Mouse (Mus musculus) hindbrain, embryonic 15.5 days (tissue): ENCODE data around the gene Jph4. TPM values are rescaled to one million over a fixed set of nuclear protein-coding genes. Genes with fewer than 3 reads are reported as not detected.

Experiments
- ATAC-seq: fragments of 200-750 bp; cut with Nextera tagmentation; 2 replicates; pipeline ENCODE4 v1.8.0; 2017; ENCODE audit warnings: low read depth, moderate number of reproducible peaks, moderate TSS enrichment; ENCODE audit not compliant: low FRiP score
- H3K27ac ChIP-seq: fragments of 300-500 bp; sonication (generic); replicated peaks from 2 replicates; pipeline ENCODE4 v1.5.1; 2015; ENCODE audit warnings: mild to moderate bottlenecking, inconsistent platforms
- H3K27me3 ChIP-seq: fragments of 300-500 bp; sonication (generic); 2 replicates; pipeline ENCODE4 v1.6.1; 2015; ENCODE audit warnings: control low read depth, inconsistent platforms
- H3K36me3 ChIP-seq: fragments of 300-500 bp; sonication (generic); 2 replicates; pipeline ENCODE4 v1.6.1; 2015; ENCODE audit warnings: control low read depth, inconsistent platforms
- H3K4me1 ChIP-seq: fragments of 300-500 bp; sonication (generic); replicated peaks from 2 replicates; pipeline ENCODE4 v1.6.1; 2015; ENCODE audit warnings: control low read depth, inconsistent platforms
- H3K4me2 ChIP-seq: fragments of 300-500 bp; sonication (generic); 2 replicates; pipeline ENCODE4 v1.6.1; 2015; ENCODE audit warnings: moderate library complexity, mild to moderate bottlenecking, inconsistent platforms
- H3K4me3 ChIP-seq: fragments of 300-500 bp; sonication (generic); 2 replicates; pipeline ENCODE4 v1.5.1; 2015; ENCODE audit warnings: mild to moderate bottlenecking, inconsistent platforms
- H3K9ac ChIP-seq: fragments of 300-500 bp; sonication (generic); 2 replicates; pipeline ENCODE4 v1.6.1; 2015; ENCODE audit warnings: inconsistent platforms
- H3K9me3 ChIP-seq: fragments of 300-500 bp; sonication (generic); 2 replicates; pipeline ENCODE4 v1.6.1; 2016; ENCODE audit warnings: control low read depth, inconsistent platforms
- WGBS: fragments of 180-500 bp; shearing (Covaris S2); methylation state at CpG from one replicate; pipeline ENCODE4 v1.1.7; 2015; 5-methylcytosine and 5-hydroxymethylcytosine counted together
- polyA plus RNA-seq: library from polyadenylated mRNA; unstranded; fragments of >200 nt; fragmentation: Nextera tagmentation; extraction: Ambion mirVana; gene quantifications from 2 replicates; pipeline ENCODE4 v1.2.1, GENCODE M21; 2015

Gene Jph4
- polyA plus RNA-seq, 1 experiment from 2014 or later = 40.7 TPM

- ATAC-seq = no peak
- peak overlapping the region; percentile 39 for H3K4me3 ChIP-seq
- H3K4me1 ChIP-seq = peaks cover 55% of the 10 kb centered on the region
- H3K27me3 ChIP-seq = no peaks in the 10 kb centered on the region
- peak overlapping the region; percentile 95 for H3K4me2 ChIP-seq
- peak overlapping the region; percentile 52 for H3K9ac ChIP-seq
- WGBS = 7% methylated on average over 7 of the region's 7 CpGs
- H3K9me3 ChIP-seq = no peaks in the 10 kb centered on the region
- peak overlapping the region; percentile 82 for H3K27ac ChIP-seq
- H3K36me3 ChIP-seq = no peaks in the 10 kb centered on the region
Observed at GRCm38 (mm10) chr14:55105386-55105785, 11.3 kb downstream of the Jph4 start.

- Histone ChIP-seq H3K4me3 (no peak overlapping the region), H3K9ac (no peak overlapping the region), H3K27me3 (no peaks in the 10 kb centered on the region), H3K4me2 (no peak overlapping the region), H3K9me3 (no peaks in the 10 kb centered on the region), H3K4me1 (peaks cover 45% of the 10 kb centered on the region), H3K36me3 (no peaks in the 10 kb centered on the region), H3K27ac (no peak overlapping the region)
- no peak for ATAC-seq
- 89% methylated on average over 18 of the region's 18 CpGs for WGBS
Observed at GRCm38 (mm10) chr14:55104365-55104764, 12.4 kb downstream of the Jph4 start.

GRCm38 (mm10) chr14:55102253-55102785 is 14.4 kb downstream of the Jph4 start:
- WGBS = 84% methylated on average over 15 of the region's 15 CpGs

GRCm38 (mm10) chr14:55101592-55101991 is 15.1 kb downstream of the Jph4 start:
- Histone ChIP-seq H3K4me2 (no peak overlapping the region), H3K4me3 (no peak overlapping the region), H3K4me1 (peaks cover 33% of the 10 kb centered on the region), H3K27ac (no peak overlapping the region), H3K9me3 (no peaks in the 10 kb centered on the region), H3K9ac (no peak overlapping the region), H3K36me3 (no peaks in the 10 kb centered on the region; the same call in 1 of the 2 replicates), H3K27me3 (no peaks in the 10 kb centered on the region)
- WGBS = 41% methylated on average over 4 of the region's 4 CpGs
- ATAC-seq = no peak

More at GRCm38 (mm10) chr14:55102253-55102785, 14.4 kb downstream of the Jph4 start:
- Histone ChIP-seq H3K36me3 (no peaks in the 10 kb centered on the region; the same call in 1 of the 2 replicates), H3K27me3 (no peaks in the 10 kb centered on the region), H3K9ac (no peak overlapping the region), H3K4me2 (no peak overlapping the region), H3K4me3 (no peak overlapping the region), H3K9me3 (no peaks in the 10 kb centered on the region), H3K4me1 (peaks cover 32% of the 10 kb centered on the region), H3K27ac (no peak overlapping the region)
- no peak for ATAC-seq

- WGBS = 63% methylated on average over 4 of the region's 4 CpGs
- H3K36me3 ChIP-seq = no peaks in the 10 kb centered on the region; the same call in 1 of the 2 replicates
- H3K4me2 ChIP-seq = no peak overlapping the region
- peaks cover 36% of the 10 kb centered on the region for H3K4me1 ChIP-seq
- peak overlapping the region; percentile 41 for H3K27ac ChIP-seq
- ATAC-seq = no peak
- H3K9ac ChIP-seq = no peak overlapping the region
- H3K4me3 ChIP-seq = no peak overlapping the region
- no peaks in the 10 kb centered on the region for H3K9me3 ChIP-seq
- H3K27me3 ChIP-seq = no peaks in the 10 kb centered on the region
Observed at GRCm38 (mm10) chr14:55098067-55098466, 18.7 kb downstream of the Jph4 start.

- no peak overlapping the region for H3K4me3 ChIP-seq
- H3K27ac ChIP-seq = peak overlapping the region; percentile 41
- no peaks in the 10 kb centered on the region; the same call in 1 of the 2 replicates for H3K36me3 ChIP-seq
- 69% methylated on average over 10 of the region's 10 CpGs for WGBS
- no peak for ATAC-seq
- H3K9me3 ChIP-seq = no peaks in the 10 kb centered on the region
- peak overlapping the region; percentile 34 for H3K4me2 ChIP-seq
- H3K4me1 ChIP-seq = peaks cover 38% of the 10 kb centered on the region
- no peaks in the 10 kb centered on the region for H3K27me3 ChIP-seq
- 0 out of 2 replicates have a peak overlapping the region, but pooled peaks have one; percentile 23 for H3K9ac ChIP-seq
Observed at GRCm38 (mm10) chr14:55097646-55098045, 19.1 kb downstream of the Jph4 start.

- WGBS = 50% methylated on average over 9 of the region's 9 CpGs
- H3K4me3 ChIP-seq = no peak overlapping the region
- no peaks in the 10 kb centered on the region; the same call in 1 of the 2 replicates for H3K36me3 ChIP-seq
- H3K27me3 ChIP-seq = no peaks in the 10 kb centered on the region
- no peak for ATAC-seq
- peaks cover 42% of the 10 kb centered on the region for H3K4me1 ChIP-seq
- H3K9ac ChIP-seq = peak overlapping the region; percentile 23; the same call in 1 of the 2 replicates
- no peaks in the 10 kb centered on the region for H3K9me3 ChIP-seq
- H3K27ac ChIP-seq = peak overlapping the region; percentile 41
- peak overlapping the region; percentile 34 for H3K4me2 ChIP-seq
Observed at GRCm38 (mm10) chr14:55096573-55097087, 20.1 kb downstream of the Jph4 start.

- no peaks in the 10 kb centered on the region for H3K9me3 ChIP-seq
- no peaks in the 10 kb centered on the region for H3K27me3 ChIP-seq
- 64% methylated on average over 12 of the region's 12 CpGs for WGBS
- no peaks in the 10 kb centered on the region; the same call in 1 of the 2 replicates for H3K36me3 ChIP-seq
- peak overlapping the region; percentile 74 for H3K9ac ChIP-seq
- H3K27ac ChIP-seq = peak overlapping the region; percentile 96
- ATAC-seq = no peak
- peak overlapping the region; percentile 69 for H3K4me3 ChIP-seq
- H3K4me2 ChIP-seq = peak overlapping the region; percentile 71
- H3K4me1 ChIP-seq = peaks cover 46% of the 10 kb centered on the region
Observed at GRCm38 (mm10) chr14:55095671-55096070, 21.1 kb downstream of the Jph4 start.

- no peak for ATAC-seq
- peak overlapping the region; percentile 69 for H3K4me3 ChIP-seq
- WGBS = 53% methylated on average over 9 of the region's 9 CpGs
- H3K36me3 ChIP-seq = no peaks in the 10 kb centered on the region; the same call in 1 of the 2 replicates
- peaks cover 50% of the 10 kb centered on the region for H3K4me1 ChIP-seq
- H3K27me3 ChIP-seq = no peaks in the 10 kb centered on the region
- no peaks in the 10 kb centered on the region for H3K9me3 ChIP-seq
- peak overlapping the region; percentile 96 for H3K27ac ChIP-seq
- H3K4me2 ChIP-seq = peak overlapping the region; percentile 71
- H3K9ac ChIP-seq = peak overlapping the region; percentile 74
Observed at GRCm38 (mm10) chr14:55095263-55095662, 21.5 kb downstream of the Jph4 start.

- H3K4me1 ChIP-seq = peaks cover 55% of the 10 kb centered on the region
- WGBS = under 1% methylated on average over 30 of the region's 30 CpGs
Observed at GRCm38 (mm10) chr14:55094704-55095231, 22.0 kb downstream of the Jph4 start, which contains the start of gene Thtpa. Gene Thtpa, plus strand, starts transcription at chr14:55094784.

GRCm38 (mm10) chr14:55093927-55094326 is 22.8 kb downstream of the Jph4 start:
- WGBS = 38% methylated on average over 6 of the region's 6 CpGs
- Histone ChIP-seq H3K9ac (no peak overlapping the region), H3K27me3 (no peaks in the 10 kb centered on the region), H3K9me3 (no peaks in the 10 kb centered on the region), H3K27ac (peak overlapping the region; percentile 96), H3K36me3 (no peaks in the 10 kb centered on the region; the same call in 1 of the 2 replicates), H3K4me2 (peak overlapping the region; percentile 71; the same call in 1 of the 2 replicates), H3K4me1 (peaks cover 64% of the 10 kb centered on the region), H3K4me3 (no peak overlapping the region)
- ATAC-seq = no peak

More at GRCm38 (mm10) chr14:55094704-55095231, 22.0 kb downstream of the Jph4 start, which contains the start of gene Thtpa:
- Histone ChIP-seq H3K27ac (peak within 1 kb of the TSS; percentile 96), H3K36me3 (no peaks in the 10 kb centered on the region; the same call in 1 of the 2 replicates), H3K9me3 (no peaks in the 10 kb centered on the region), H3K4me3 (peak within 1 kb of the TSS; percentile 69), H3K4me2 (peak within 1 kb of the TSS; percentile 71), H3K9ac (peak within 1 kb of the TSS; percentile 74), H3K27me3 (no peaks in the 10 kb centered on the region)
- peak; percentile 48 for ATAC-seq

GRCm38 (mm10) chr14:55092011-55092577 is 24.6 kb downstream of the Jph4 start, which contains the start of gene Zfhx2:
Gene Zfhx2, minus strand, starts transcription at chr14:55092324.
- Histone ChIP-seq H3K4me3 (peak within 1 kb of the TSS; percentile 81), H3K36me3 (no peaks in the 10 kb centered on the region), H3K4me2 (peak within 1 kb of the TSS; percentile 86), H3K27ac (peak within 1 kb of the TSS; percentile 94), H3K4me1 (peaks cover 73% of the 10 kb centered on the region), H3K9ac (peak within 1 kb of the TSS; percentile 81), H3K9me3 (no peaks in the 10 kb centered on the region), H3K27me3 (no peaks in the 10 kb centered on the region)
- ATAC-seq = peak; percentile 93
- under 1% methylated on average over 34 of the region's 34 CpGs for WGBS
